ENCODE assay signal across 26 mouse cellular contexts in genomic region chr17:21871256-21871655, GRCm38 (mm10). TPM values are rescaled to one million over a fixed set of nuclear protein-coding genes. Genes with fewer than 3 reads are reported as not detected.
DNase-seq lines count a peak whose midpoint lies in the region; ATAC-seq lines count a peak whose summit lies in the region.
"Had no signal": no experiment of that assay in that cellular context is flagged by ENCODE, and none has a peak within 500 bp of the region (broad histone marks: within the 10 kb centered on the region; RNA-seq: fewer than 3 reads in every experiment).

No protein-coding gene starts in this region.

- peaks cover 4% of the 10 kb centered on the region for H3K9me3 ChIP-seq in midbrain, embryonic 13.5 days
- H3K9me3 ChIP-seq: G1E had no signal

- no peaks in the 10 kb centered on the region for H3K4me1 ChIP-seq in midbrain, embryonic 13.5 days (replicated peaks)
- H3K4me1 ChIP-seq: embryonic facial prominence, embryonic 10.5 days; embryonic facial prominence, embryonic 12.5 days; forebrain, embryonic 13.5 days; forebrain, embryonic 15.5 days had no signal

- H3K36me3 ChIP-seq in midbrain, embryonic 13.5 days: no peaks in the 10 kb centered on the region
- H3K36me3 ChIP-seq: embryonic facial prominence, embryonic 10.5 days; embryonic facial prominence, embryonic 12.5 days; forebrain, embryonic 15.5 days; G1E had no signal

- ATAC-seq in midbrain, embryonic 13.5 days: no peak
- ATAC-seq: activated CD4-positive, CD25-positive, alpha-beta regulatory T cell, adult 4 months; CD4-positive, CD25-positive, alpha-beta regulatory T cell, adult 4 months; forebrain, embryonic 13.5 days; forebrain, embryonic 15.5 days; forebrain, postnatal 0 days; Patski had no signal

- no peaks in the 10 kb centered on the region for H3K27me3 ChIP-seq in midbrain, embryonic 13.5 days
- H3K27me3 ChIP-seq: CH12.LX; embryonic facial prominence, embryonic 12.5 days; forebrain, embryonic 13.5 days; forebrain, embryonic 15.5 days; Patski had no signal

- H3K27ac ChIP-seq in midbrain, embryonic 13.5 days: no peak overlapping the region
- H3K27ac ChIP-seq: embryonic facial prominence, embryonic 10.5 days; embryonic facial prominence, embryonic 12.5 days; forebrain, embryonic 13.5 days; forebrain, embryonic 15.5 days had no signal

- WGBS in midbrain, embryonic 13.5 days: 88% methylated on average over 1 of the region's 1 CpGs

- peak; percentile 44 for DNase-seq in ES-CJ7 (ENCODE audit: low read depth, low spot score)
- DNase-seq in Muller cell, postnatal 12 days (ENCODE audit: inconsistent ontology term): peak; percentile 25
- DNase-seq in R1 (ENCODE audit: low read depth, low spot score): peak; percentile 84
- no peak for DNase-seq in left cerebral cortex, adult 18-20 months (ENCODE audit: low spot score in 2 of 2)
- no peak for DNase-seq in left cerebral cortex, postnatal 36 days (ENCODE audit: low spot score in 2 of 2)
- DNase-seq in right cerebral cortex, adult 2 months (ENCODE audit: low spot score in 2 of 2): no peak
- DNase-seq: adrenal gland, adult 8-10 months; adrenal gland, postnatal 14 days; adrenal gland, postnatal 36 days; B cell, adult 2 months; cerebellum, adult 11-12 months; cerebellum, adult 2 months; cerebellum, adult 9-10 months; cerebellum, postnatal 10 days; cerebellum, postnatal 25 days; forebrain, postnatal 0 days had no signal

- no peak overlapping the region for H3K9ac ChIP-seq in midbrain, embryonic 13.5 days (replicated peaks)
- H3K9ac ChIP-seq: embryonic facial prominence, embryonic 12.5 days; forebrain, embryonic 13.5 days; forebrain, embryonic 15.5 days; forebrain, postnatal 0 days had no signal

- intact Hi-C loops in left cerebral cortex, postnatal 36 days (cut with DNase I): no loop called here

- H3K4me2 ChIP-seq in midbrain, embryonic 13.5 days (replicated peaks): no peak overlapping the region
- H3K4me2 ChIP-seq: embryonic facial prominence, embryonic 12.5 days; forebrain, embryonic 13.5 days; forebrain, embryonic 15.5 days had no signal

- no peak overlapping the region for H3K4me3 ChIP-seq in midbrain, embryonic 13.5 days (replicated peaks)
- H3K4me3 ChIP-seq: embryonic facial prominence, embryonic 10.5 days; embryonic facial prominence, embryonic 12.5 days; forebrain, embryonic 13.5 days; forebrain, embryonic 15.5 days had no signal

RNA-seq across cellular contexts. Expression of gene Zfp820, which starts 25.7 kb away (rescaled TPM):
- under 1 TPM; 0.67 to 0.94 TPM for total RNA-seq in left cerebral cortex, adult 18-20 months (2021)
- under 1 TPM; 0.72 to 1.00 TPM for total RNA-seq in left cerebral cortex, postnatal 36 days (2021)
- 2.8 and 3.1 TPM in 2 replicates for polyA plus RNA-seq in midbrain, embryonic 13.5 days (2015; fragmentation: Nextera tagmentation; extraction: Ambion mirVana)
- total RNA-seq: CH12.LX had no signal
- polyA plus RNA-seq: G1E had no signal

RNA-seq across cellular contexts. Expression of gene Zfp995, which starts 38.5 kb away (rescaled TPM):
- 1 to 10 TPM; 4.1 to 5.5 TPM for total RNA-seq in left cerebral cortex, adult 18-20 months (2021)
- total RNA-seq in left cerebral cortex, postnatal 36 days (2021): 1 to 10 TPM; 4.9 to 5.4 TPM
- polyA plus RNA-seq in midbrain, embryonic 13.5 days (2015; fragmentation: Nextera tagmentation; extraction: Ambion mirVana): 11.8 and 12.0 TPM in 2 replicates
- total RNA-seq: CH12.LX had no signal

Comparison
In these comparisons a context has a peak if more than half of its experiments do, and no peak if none do; other contexts are left out.
1. DNase-seq: peak in ES-CJ7 (single experiment), Muller cell, postnatal 12 days (single experiment) and R1 (single experiment); none in left cerebral cortex, adult 18-20 months (0 of 2), left cerebral cortex, postnatal 36 days (0 of 2) and right cerebral cortex, adult 2 months (0 of 2).